In genomic region chr7:66689620-66690360, GRCm38 (mm10) we compare ENCODE assay signal across 8 mouse cellular contexts. TPM values are rescaled to one million over a fixed set of nuclear protein-coding genes. Genes with fewer than 3 reads are reported as not detected.
A peak's percentile ranks its signal among the peaks of the same experiment; 100 is the strongest.
DNase-seq lines count a peak whose midpoint lies in the region; ATAC-seq and TF ChIP-seq lines count a peak whose summit lies in the region.

Gene Lins1 (plus strand): TSS chr7:66689889.

- peak; percentile 98 to 100 for DNase-seq in heart, postnatal 10 days
- DNase-seq in large intestine, adult 2 months (ENCODE audit: low read depth, low spot score): peak; percentile 99
- peak; percentile 98 for DNase-seq in liver, postnatal 0 days
- peak; percentile 97 for DNase-seq in testis, postnatal 10 days (ENCODE audit: low spot score)

- no peak for TF ChIP-seq CTCF in ES-Bruce4 (IDR thresholded peaks at IDR 0.05; ENCODE audit: low read depth, low read length)
- peak; percentile 48 for TF ChIP-seq CTCF in liver, postnatal 0 days (IDR thresholded peaks at IDR 0.05; ENCODE audit: low read depth)

- peak; percentile 58 for TF ChIP-seq POLR2A in ES-Bruce4 (IDR thresholded peaks at IDR 0.05; ENCODE audit: insufficient read depth, low read length)

- H3K9me3 ChIP-seq in ES-Bruce4 (replicated peaks; ENCODE audit: control insufficient read depth, insufficient read depth, low read length, poor library complexity, severe bottlenecking): no peaks in the 10 kb centered on the region
- H3K9me3 ChIP-seq in forebrain, embryonic 13.5 days (replicated peaks): no peaks in the 10 kb centered on the region
- no peaks in the 10 kb centered on the region for H3K9me3 ChIP-seq in liver, postnatal 0 days (ENCODE audit: low read length)
- H3K9me3 ChIP-seq in neural tube, embryonic 14.5 days (ENCODE audit: control insufficient read depth, low read length): no peaks in the 10 kb centered on the region

- intact Hi-C loops in heart, postnatal 10 days (cut with DNase I): loop anchor here (5.0 kb wide), 1 partner anchor 1068 kb away; the partner anchor contains the start of gene Synm

- WGBS in forebrain, embryonic 13.5 days: under 1% methylated on average over 51 of the region's 52 CpGs
- WGBS in large intestine, adult 2 months: under 1% methylated on average over 52 of the region's 52 CpGs
- under 1% methylated on average over 52 of the region's 52 CpGs for WGBS in liver, postnatal 0 days (ENCODE audit: insufficient replicate concordance)
- under 1% methylated on average over 52 of the region's 52 CpGs for WGBS in neural tube, embryonic 14.5 days

- H3K4me2 ChIP-seq in forebrain, embryonic 13.5 days: peak within 1 kb of the TSS; percentile 97
- H3K4me2 ChIP-seq in liver, postnatal 0 days (ENCODE audit: low read depth, low read length): peak within 1 kb of the TSS; percentile 85
- peak within 1 kb of the TSS; percentile 96 for H3K4me2 ChIP-seq in neural tube, embryonic 14.5 days (ENCODE audit: low read depth, low read length)

- H3K27me3 ChIP-seq in ES-Bruce4 (ENCODE audit: control insufficient read depth, insufficient read depth, low read length, poor library complexity, severe bottlenecking): no peaks in the 10 kb centered on the region
- no peaks in the 10 kb centered on the region for H3K27me3 ChIP-seq in forebrain, embryonic 13.5 days
- no peaks in the 10 kb centered on the region for H3K27me3 ChIP-seq in liver, postnatal 0 days (ENCODE audit: insufficient read depth, low read length)
- no peaks in the 10 kb centered on the region for H3K27me3 ChIP-seq in neural tube, embryonic 14.5 days (ENCODE audit: control insufficient read depth, insufficient read depth, low read length)

- H3K9ac ChIP-seq in ES-Bruce4 (ENCODE audit: low read depth, poor library complexity, severe bottlenecking): peak within 1 kb of the TSS; percentile 82
- peak within 1 kb of the TSS; percentile 84 for H3K9ac ChIP-seq in forebrain, embryonic 13.5 days
- peak within 1 kb of the TSS; percentile 79 for H3K9ac ChIP-seq in liver, postnatal 0 days (replicated peaks)
- H3K9ac ChIP-seq in neural tube, embryonic 14.5 days (replicated peaks; ENCODE audit: low read depth, low read length): peak within 1 kb of the TSS; percentile 80

- no peaks in the 10 kb centered on the region for H3K36me3 ChIP-seq in ES-Bruce4 (ENCODE audit: control insufficient read depth, insufficient read depth, low read length, poor library complexity, severe bottlenecking)
- H3K36me3 ChIP-seq in forebrain, embryonic 13.5 days (ENCODE audit: poor library complexity, severe bottlenecking): no peaks in the 10 kb centered on the region
- 0 out of 2 replicates have a peak, but pooled peaks cover 2% of the 10 kb centered on the region for H3K36me3 ChIP-seq in liver, postnatal 0 days (replicated peaks; ENCODE audit: insufficient read depth, low read length)
- no peaks in the 10 kb centered on the region for H3K36me3 ChIP-seq in neural tube, embryonic 14.5 days (ENCODE audit: control insufficient read depth, insufficient read depth, low read length)

- peak within 1 kb of the TSS; percentile 96 for H3K4me3 ChIP-seq in ES-Bruce4 (ENCODE audit: low read depth, low read length)
- H3K4me3 ChIP-seq in forebrain, embryonic 13.5 days: peak within 1 kb of the TSS; percentile 77
- H3K4me3 ChIP-seq in liver, postnatal 0 days (ENCODE audit: low read depth, low read length): peak within 1 kb of the TSS; percentile 59
- peak within 1 kb of the TSS; percentile 68 for H3K4me3 ChIP-seq in neural tube, embryonic 14.5 days (ENCODE audit: low read depth, low read length)

- peak; percentile 98 for ATAC-seq in cerebellum, adult (ENCODE audit: insufficient number of reproducible peaks, low FRiP score, low TSS enrichment)
- ATAC-seq in forebrain, embryonic 13.5 days: peak; percentile 99
- ATAC-seq in liver, postnatal 0 days: peak; percentile 97
- ATAC-seq in neural tube, embryonic 14.5 days (ENCODE audit: low read depth): peak; percentile 99

- no peaks in the 10 kb centered on the region for H3K4me1 ChIP-seq in ES-Bruce4 (ENCODE audit: control insufficient read depth, insufficient read depth, low read length)
- H3K4me1 ChIP-seq in forebrain, embryonic 13.5 days: peaks cover 17% of the 10 kb centered on the region
- peaks cover 10% of the 10 kb centered on the region for H3K4me1 ChIP-seq in liver, postnatal 0 days (ENCODE audit: insufficient read depth)
- H3K4me1 ChIP-seq in neural tube, embryonic 14.5 days (ENCODE audit: control insufficient read depth, insufficient read depth, low read length): peaks cover 12% of the 10 kb centered on the region; the same call in 1 of the 2 replicates

- TF ChIP-seq EP300 in ES-Bruce4 (IDR thresholded peaks at IDR 0.05; ENCODE audit: insufficient read depth, low read depth, low read length): no peak
- TF ChIP-seq EP300 in liver, postnatal 0 days (IDR thresholded peaks at IDR 0.05; ENCODE audit: low read depth): no peak

- no peak within 1 kb of the TSS for H3K27ac ChIP-seq in ES-Bruce4 (ENCODE audit: insufficient read depth, low read length)
- H3K27ac ChIP-seq in forebrain, embryonic 13.5 days: peak within 1 kb of the TSS; percentile 94
- H3K27ac ChIP-seq in liver, postnatal 0 days (ENCODE audit: low read depth): peak within 1 kb of the TSS; percentile 80
- H3K27ac ChIP-seq in neural tube, embryonic 14.5 days (ENCODE audit: low read depth, low read length): peak within 1 kb of the TSS; percentile 92

RNA-seq across cellular contexts. Expression of gene Lins1, which starts in this region (rescaled TPM):
- 7.8 and 10.9 TPM in 2 replicates for polyA plus RNA-seq in ES-Bruce4 (2011; ENCODE audit: insufficient read depth, insufficient read length, low read depth, missing spikeins)
- 16.9 and 22.7 TPM in 2 replicates for polyA plus RNA-seq in forebrain, embryonic 13.5 days (2015; fragmentation: Nextera tagmentation; extraction: Ambion mirVana)
- total RNA-seq in heart, postnatal 10 days (2021): 1 to 10 TPM; 4.0 to 4.8 TPM
- polyA plus RNA-seq in large intestine, adult 2 months (2012; rRNA removed): 4.2 and 5.1 TPM in 2 replicates
- 2.5 and 2.6 TPM in 2 replicates for polyA plus RNA-seq in liver, postnatal 0 days (2015; fragmentation: Nextera tagmentation; extraction: Ambion mirVana)
- polyA plus RNA-seq in neural tube, embryonic 14.5 days (2014; fragmentation: Nextera tagmentation; extraction: Ambion mirVana): 20.8 and 22.7 TPM in 2 replicates
